Mouse (Mus musculus) liver, adult 2 months (tissue): Measurements from ENCODE around the gene Tpt1.

Experiments used
- CTCF ChIP-seq: fragments of 200-500 bp; IDR thresholded peaks from 2 replicates; pipeline ENCODE4 v1.5.1; 2011; ENCODE audit warnings: low read depth, low read length, control low read depth
- POLR2A ChIP-seq: fragments of 200-500 bp; IDR thresholded peaks from 2 replicates; pipeline ENCODE4 v1.6.1; 2011; ENCODE audit warnings: low read length, control low read depth; ENCODE audit not compliant: insufficient read depth; ENCODE audit errors: extremely low read depth

GRCm38 (mm10) chr14:75878980-75879379 is 34.1 kb downstream of the Tpt1 start:
- TF ChIP-seq CTCF (no peak), POLR2A (no peak)
